Mouse (Mus musculus) brain, embryonic 14.5 days (tissue): ENCODE data around the gene Serpinb2.

Experiments used
- CTCF ChIP-seq: fragments of 200-500 bp; IDR thresholded peaks from 2 replicates; pipeline ENCODE4 v1.5.1; 2012; ENCODE audit warnings: inconsistent platforms, mild to moderate bottlenecking, moderate library complexity, borderline replicate concordance; ENCODE audit not compliant: insufficient read depth, insufficient read length; ENCODE audit errors: extremely low read depth
- POLR2A ChIP-seq: fragments of 200-500 bp; IDR thresholded peaks from 2 replicates; pipeline ENCODE4 v1.6.1; 2012; ENCODE audit warnings: mild to moderate bottlenecking, inconsistent platforms, borderline replicate concordance; ENCODE audit not compliant: poor library complexity, insufficient read depth, insufficient read length, severe bottlenecking; ENCODE audit errors: extremely low read depth

DNA sequence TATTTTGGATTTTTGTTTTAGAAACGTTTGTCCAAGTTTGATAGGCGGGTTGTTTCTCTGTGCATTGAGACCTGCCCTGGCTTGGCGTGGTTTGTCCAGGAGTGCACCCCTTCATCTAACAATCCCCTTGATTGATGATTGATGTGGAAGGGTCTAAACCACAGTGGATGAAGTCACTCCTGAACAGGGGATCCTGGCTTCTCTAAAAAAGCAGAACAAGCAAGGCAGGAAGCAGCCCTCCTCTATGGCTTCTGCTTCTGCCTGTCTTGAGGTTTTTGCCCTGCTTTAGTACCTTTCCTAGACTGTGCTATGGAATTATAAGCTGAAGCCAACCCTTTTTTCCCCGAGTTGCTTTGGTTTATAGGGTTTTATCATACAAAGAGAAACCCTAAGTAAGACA is 14.4 kb downstream of the Serpinb2 start:
- no peak for TF ChIP-seq CTCF
- TF ChIP-seq POLR2A: no peak
